ENCODE assay signal across 24 mouse cellular contexts in genomic region chr5:36471206-36471605, GRCm38 (mm10). TPM values are rescaled to one million over a fixed set of nuclear protein-coding genes. Genes with fewer than 3 reads are reported as not detected.
DNase-seq lines count a peak whose midpoint lies in the region; ATAC-seq lines count a peak whose summit lies in the region.
"Had no signal": no experiment of that assay in that cellular context is flagged by ENCODE, and none has a peak within 500 bp of the region (broad histone marks: within the 10 kb centered on the region; RNA-seq: fewer than 3 reads in every experiment).

No protein-coding gene starts in this region.

- 93% methylated on average over 8 of the region's 8 CpGs for WGBS in kidney, embryonic 14.5 days

- no peak overlapping the region for H3K27ac ChIP-seq in kidney, embryonic 14.5 days (ENCODE audit: low read depth, low read length)
- H3K27ac ChIP-seq: gastrocnemius, adult 2 months; hindbrain, embryonic 12.5 days had no signal

- peaks cover 57% of the 10 kb centered on the region for H3K36me3 ChIP-seq in kidney, embryonic 14.5 days (ENCODE audit: control insufficient read depth, insufficient read depth, low read length)

- no peak overlapping the region for H3K9ac ChIP-seq in kidney, embryonic 14.5 days (ENCODE audit: low read depth, low read length)
- H3K9ac ChIP-seq: forebrain, postnatal 0 days; hindbrain, embryonic 12.5 days had no signal

- peaks cover 1% of the 10 kb centered on the region for H3K4me1 ChIP-seq in kidney, embryonic 14.5 days (ENCODE audit: control insufficient read depth, insufficient read depth, low read length)

- no peak overlapping the region for H3K4me2 ChIP-seq in kidney, embryonic 14.5 days (replicated peaks; ENCODE audit: low read depth, low read length)
- H3K4me2 ChIP-seq: heart, embryonic 11.5 days; hindbrain, embryonic 12.5 days had no signal

- no peaks in the 10 kb centered on the region for H3K9me3 ChIP-seq in kidney, embryonic 14.5 days (ENCODE audit: control insufficient read depth, low read length)
- H3K9me3 ChIP-seq: G1E; hindbrain, embryonic 12.5 days had no signal

- ATAC-seq in kidney, embryonic 14.5 days (ENCODE audit: low FRiP score, low TSS enrichment) = no peak
- no peak for ATAC-seq in erythroblast, adult 5-6 weeks (replicated peaks; ENCODE audit: low FRiP score, poor library complexity, severe bottlenecking)
- ATAC-seq: forebrain, embryonic 14.5 days; forebrain, postnatal 0 days; Patski had no signal

- no peak overlapping the region for H3K4me3 ChIP-seq in kidney, embryonic 14.5 days (ENCODE audit: low read length)
- H3K4me3 ChIP-seq: gastrocnemius, adult 2 months; hindbrain, embryonic 12.5 days had no signal

- H3K27me3 ChIP-seq in kidney, embryonic 14.5 days (ENCODE audit: control insufficient read depth, insufficient read depth, low read length) = no peaks in the 10 kb centered on the region
- H3K27me3 ChIP-seq: CH12.LX; hindbrain, embryonic 12.5 days; Patski had no signal

- DNase-seq in kidney, adult 18-20 months = peak; percentile 62
- peak; percentile 85 for DNase-seq in kidney, adult 9 months
- DNase-seq in kidney, postnatal 10 days = peak; percentile 45
- peak; percentile 65 to 83 for DNase-seq in kidney, postnatal 36 days
- no peak for DNase-seq in retina, embryonic 14.5 days (ENCODE audit: low spot score)
- no peak for DNase-seq in right cerebral cortex, postnatal 4 days
- DNase-seq: adrenal gland, postnatal 10 days; adrenal gland, postnatal 36 days; B cell, adult 2 months; cerebellum, adult 18-20 months; cerebellum, adult 9-10 months; cerebellum, postnatal 14 days; forebrain, postnatal 0 days; gastrocnemius, adult 2 months; gastrocnemius, postnatal 14 days; heart, adult 11 months had no signal

RNA-seq across cellular contexts. Expression of gene Grpel1, which starts 6.4 kb away (rescaled TPM):
- 60.1 and 61.8 TPM in 2 replicates for polyA plus RNA-seq in kidney, embryonic 14.5 days (2014; fragmentation: Nextera tagmentation; extraction: Ambion mirVana)
- 8.2 and 8.5 TPM in 2 replicates for total RNA-seq in erythroblast, adult 5-6 weeks (2015; ENCODE audit: low replicate concordance)
- total RNA-seq in erythroblast, adult 5-6 weeks (2017; ENCODE audit: low replicate concordance) = 10.6 and 12.4 TPM in 2 replicates

RNA-seq across cellular contexts. Expression of gene Tada2b, which starts 12.9 kb away (rescaled TPM):
- polyA plus RNA-seq in kidney, embryonic 14.5 days (2014; fragmentation: Nextera tagmentation; extraction: Ambion mirVana) = 3.4 and 3.8 TPM in 2 replicates
- 4.8 and 6.5 TPM in 2 replicates for total RNA-seq in erythroblast, adult 5-6 weeks (2015; ENCODE audit: low replicate concordance)
- total RNA-seq in erythroblast, adult 5-6 weeks (2017; ENCODE audit: low replicate concordance) = 2.3 and 9.6 TPM in 2 replicates

RNA-seq across cellular contexts. Expression of gene Ccdc96, which starts 13.2 kb away (rescaled TPM):
- polyA plus RNA-seq in kidney, embryonic 14.5 days (2014; fragmentation: Nextera tagmentation; extraction: Ambion mirVana) = 0.17 and 0.58 TPM in 2 replicates
- not detected in 2 replicates for total RNA-seq in erythroblast, adult 5-6 weeks (2015; ENCODE audit: low replicate concordance)
- total RNA-seq in erythroblast, adult 5-6 weeks (2017; ENCODE audit: low replicate concordance) = 0.84 TPM in 1 of 2 replicates, not detected in the other

Comparison
In these comparisons a context has a peak if more than half of its experiments do, and no peak if none do; other contexts are left out.
1. DNase-seq: peak in kidney, adult 18-20 months (single experiment), kidney, adult 9 months (single experiment), kidney, postnatal 10 days (single experiment) and kidney, postnatal 36 days (2 of 2); none in retina, embryonic 14.5 days (single experiment) and right cerebral cortex, postnatal 4 days (single experiment).